8 mouse cellular contexts compared by ENCODE assay signal in the genomic region with DNA sequence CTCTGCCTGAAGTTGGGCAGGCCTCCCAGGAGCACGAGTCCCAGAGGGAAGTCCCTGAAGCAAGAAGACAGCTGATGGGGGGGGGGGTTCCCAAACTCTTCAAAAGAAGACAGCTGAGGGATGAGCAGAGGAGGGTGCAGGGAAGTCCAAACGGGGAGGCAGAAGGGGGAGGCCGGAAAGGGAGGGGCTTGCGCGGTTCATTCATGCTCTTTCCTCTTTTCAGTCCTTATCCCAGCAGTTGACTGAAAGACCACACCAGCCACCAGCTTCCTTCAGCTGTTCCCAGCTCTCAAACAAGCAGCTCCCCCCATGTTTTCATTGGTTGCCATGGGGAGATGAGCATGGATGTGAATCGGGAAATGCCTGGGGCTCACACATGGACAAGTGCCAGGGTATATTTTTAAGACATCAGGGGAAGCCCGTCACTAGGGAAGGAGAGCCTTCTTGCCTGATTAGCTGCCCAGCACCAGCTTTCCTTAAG. TPM values are rescaled to one million over a fixed set of nuclear protein-coding genes. Genes with fewer than 3 reads are reported as not detected.
DNase-seq lines count a peak whose midpoint lies in the region; ATAC-seq and TF ChIP-seq lines count a peak whose summit lies in the region.

No protein-coding gene starts in this region.

- DNase-seq in heart, adult 11 months: peak; percentile 97
- no peak for DNase-seq in heart, postnatal 36 days
- peak; percentile 48 for DNase-seq in heart, adult 8-10 months (ENCODE audit: low spot score)
- peak; percentile 76 for DNase-seq in lung, embryonic 14.5 days
- peak; percentile 78 to 84 for DNase-seq in thymus, postnatal 36 days
- DNase-seq in right cerebral cortex, postnatal 14 days: no peak
- DNase-seq in testis, postnatal 14 days (ENCODE audit: low spot score): no peak

- H3K79me2 ChIP-seq in C2C12 (ENCODE audit: control insufficient read depth, insufficient read depth): no peaks in the 10 kb centered on the region

- no peaks in the 10 kb centered on the region for H3K27me3 ChIP-seq in C2C12 (ENCODE audit: control insufficient read depth, insufficient read depth, insufficient read length)
- H3K27me3 ChIP-seq in lung, embryonic 14.5 days (ENCODE audit: insufficient read depth, low read length): no peaks in the 10 kb centered on the region

- H3K4me3 ChIP-seq in C2C12 (ENCODE audit: insufficient read depth, poor library complexity, severe bottlenecking): no peak overlapping the region
- H3K4me3 ChIP-seq in lung, embryonic 14.5 days (ENCODE audit: low read depth, low read length): no peak overlapping the region

- no peaks in the 10 kb centered on the region for H3K9me3 ChIP-seq in lung, embryonic 14.5 days (ENCODE audit: low read depth, low read length)

- H3K4me2 ChIP-seq in lung, embryonic 14.5 days: no peak overlapping the region

- TF ChIP-seq CTCF in C2C12 (IDR thresholded peaks at IDR 0.05; ENCODE audit: control insufficient read depth, insufficient read depth, insufficient read length): no peak
- no peak for TF ChIP-seq CTCF in lung, embryonic 14.5 days (IDR thresholded peaks at IDR 0.05; ENCODE audit: low read depth)

- 0 out of 2 replicates have a peak, but pooled peaks have one; percentile 12 for ATAC-seq in lung, embryonic 14.5 days (ENCODE audit: insufficient read depth)

- 39% methylated on average over 6 of the region's 7 CpGs for WGBS in lung, embryonic 14.5 days

- no peaks in the 10 kb centered on the region for H3K79me3 ChIP-seq in C2C12 (ENCODE audit: low read depth)

- intact Hi-C loops in heart, postnatal 36 days (cut with DNase I): no loop called here

- no peaks in the 10 kb centered on the region for H3K36me3 ChIP-seq in C2C12 (ENCODE audit: control insufficient read depth, insufficient read depth)
- no peaks in the 10 kb centered on the region for H3K36me3 ChIP-seq in lung, embryonic 14.5 days (ENCODE audit: insufficient read depth)

- peaks cover 20% of the 10 kb centered on the region for H3K4me1 ChIP-seq in lung, embryonic 14.5 days (ENCODE audit: insufficient read depth)

- no peak overlapping the region for H3ac ChIP-seq in C2C12 (ENCODE audit: control insufficient read depth, insufficient read length, low read depth)

- H3K9ac ChIP-seq in lung, embryonic 14.5 days: no peak overlapping the region

- no peak overlapping the region for H3K27ac ChIP-seq in lung, embryonic 14.5 days (ENCODE audit: low read depth)

TF ChIP-seq in C2C12, 6 proteins besides CTCF, POLR2A, EP300 and RAD21:
- TF ChIP-seq CEBPB (IDR thresholded peaks at IDR 0.05; ENCODE audit: low read depth) (no peak), MYOD1 (IDR thresholded peaks at IDR 0.05; ENCODE audit: control insufficient read depth, insufficient read length, low read depth) (peak; percentile 37)
TF ChIP-seq in C2C12: peak in this region for 1.

RNA-seq across cellular contexts. Expression of gene Colq, which starts 22.0 kb away (rescaled TPM):
- total RNA-seq in heart, postnatal 36 days (2021): 1 to 10 TPM; 6.0 to 9.9 TPM
- not detected for polyA plus RNA-seq in C2C12 (2012; fragmentation: generic; extraction: Trizol)
- 10 to 100 TPM in 2 of 4 experiments, 1 to 10 TPM in 2; 6.1 to 16.6 (median 11.6) TPM for total RNA-seq in heart, adult 8-10 months (2022)
- 0.14 and 0.43 TPM in 2 replicates for polyA plus RNA-seq in lung, embryonic 14.5 days (2014; fragmentation: Nextera tagmentation; extraction: Ambion mirVana)

Comparison
In these comparisons a context has a peak if more than half of its experiments do, and no peak if none do; other contexts are left out.
1. DNase-seq: peak in heart, adult 11 months (single experiment), heart, adult 8-10 months (single experiment), lung, embryonic 14.5 days (single experiment) and thymus, postnatal 36 days (2 of 2); none in heart, postnatal 36 days (0 of 2), right cerebral cortex, postnatal 14 days (single experiment) and testis, postnatal 14 days (single experiment).